Mouse (Mus musculus) embryonic fibroblast, embryonic 13.5 days (primary cell): ENCODE results near the gene Ccdc54.

ENCODE experiments used
- CTCF ChIP-seq: IDR thresholded peaks from 2 replicates; pipeline ENCODE4 v1.5.1; 2011; ENCODE audit warnings: mild to moderate bottlenecking, control low read depth, low read length, moderate library complexity, borderline replicate concordance; ENCODE audit not compliant: insufficient read depth
- POLR2A ChIP-seq: IDR thresholded peaks from 2 replicates; pipeline ENCODE4 v1.6.1; 2011; ENCODE audit warnings: low read depth, mild to moderate bottlenecking, control low read depth, low read length, moderate library complexity

DNA sequence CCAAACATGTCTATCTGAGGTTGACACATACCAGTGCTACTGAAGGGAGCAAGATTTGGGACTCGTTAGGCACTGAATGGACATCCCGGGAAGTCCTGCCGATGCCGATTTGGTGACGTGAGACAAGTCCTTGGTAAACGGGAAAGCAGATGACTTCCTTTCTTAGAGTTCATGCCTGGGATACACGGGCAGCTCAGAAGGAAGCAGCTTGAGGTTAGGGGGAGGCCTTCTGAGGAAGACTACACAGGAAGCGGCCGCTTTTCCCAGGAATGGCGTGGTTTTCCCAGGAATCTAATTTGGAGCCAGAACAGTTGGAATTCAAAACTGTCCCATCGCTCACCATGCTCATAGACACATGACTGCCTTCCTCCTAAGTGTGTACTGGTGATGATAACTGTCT lies 2.4 kb upstream of the Ccdc54 start:
- no peak for TF ChIP-seq POLR2A
- TF ChIP-seq CTCF = no peak
